Mouse (Mus musculus) hindbrain, embryonic 10.5 days (tissue): ENCODE results near the gene a. TPM values are rescaled to one million over a fixed set of nuclear protein-coding genes. Genes with fewer than 3 reads are reported as not detected.
"Not testable (repeated sequence)": the region's sequence is repeated elsewhere in the genome, so short reads cannot be mapped to it uniquely, and the experiment has no call there.

Experiments
- DNase-seq: peaks from one replicate; pipeline ENCODE4 v3.0.0-alpha.2; 2017; ENCODE audit warnings: low spot score
- H3K27ac ChIP-seq: fragments of 300-500 bp; sonication (generic); 2 replicates; pipeline ENCODE4 v1.5.1; 2016; ENCODE audit warnings: mild to moderate bottlenecking, moderate library complexity
- H3K27me3 ChIP-seq: fragments of 300-500 bp; sonication (generic); 2 replicates; pipeline ENCODE4 v1.6.1; 2016; ENCODE audit warnings: mild to moderate bottlenecking; ENCODE audit not compliant: poor library complexity, insufficient read depth, severe bottlenecking
- H3K36me3 ChIP-seq: fragments of 300-500 bp; sonication (generic); 2 replicates; pipeline ENCODE4 v1.6.1; 2016; ENCODE audit warnings: mild to moderate bottlenecking, moderate library complexity
- H3K4me1 ChIP-seq: fragments of 300-500 bp; sonication (generic); replicated peaks from 2 replicates; pipeline ENCODE4 v1.6.1; 2016; ENCODE audit warnings: mild to moderate bottlenecking
- H3K4me3 ChIP-seq: fragments of 300-500 bp; sonication (generic); 2 replicates; pipeline ENCODE4 v1.5.1; 2016; ENCODE audit warnings: mild to moderate bottlenecking, moderate library complexity
- H3K9me3 ChIP-seq: fragments of 300-500 bp; sonication (generic); 2 replicates; pipeline ENCODE4 v1.6.1; 2016; ENCODE audit warnings: mild to moderate bottlenecking, moderate library complexity
- WGBS: fragments of 180-500 bp; shearing (Covaris S2); methylation state at CpG from one replicate; pipeline ENCODE4 v1.1.7; 2016; 5-methylcytosine and 5-hydroxymethylcytosine counted together
- polyA plus RNA-seq: library from polyadenylated mRNA; unstranded; fragments of >200 nt; fragmentation: Nextera tagmentation; extraction: Ambion mirVana; gene quantifications from 2 replicates; pipeline ENCODE4 v1.2.1, GENCODE M21; 2016

a gene
- polyA plus RNA-seq, 1 experiment from 2014 or later = 1.0 TPM

GRCm38 (mm10) chr2:154920896-154921295 is 129.7 kb downstream of the a start:
- Histone ChIP-seq H3K27ac (no peak overlapping the region), H3K9me3 (no peaks in the 10 kb centered on the region), H3K36me3 (no peaks in the 10 kb centered on the region), H3K4me3 (no peak overlapping the region), H3K27me3 (no peaks in the 10 kb centered on the region), H3K4me1 (peaks cover 3% of the 10 kb centered on the region; the same call in 1 of the 2 replicates)
- DNase-seq = no peak
- 84% methylated on average over 7 of the region's 7 CpGs for WGBS

GRCm38 (mm10) chr2:154922134-154922533 is 130.9 kb downstream of the a start:
- H3K27me3 ChIP-seq, H3K4me1 ChIP-seq, DNase-seq, H3K27ac ChIP-seq, H3K9me3 ChIP-seq, H3K36me3 ChIP-seq, H3K4me3 ChIP-seq: not testable (repeated sequence)
- no CpG with 5 or more reads among the region's 4 CpGs for WGBS

- Histone ChIP-seq H3K4me1 (peaks cover 11% of the 10 kb centered on the region), H3K9me3 (no peaks in the 10 kb centered on the region), H3K36me3 (no peaks in the 10 kb centered on the region), H3K27me3 (no peaks in the 10 kb centered on the region), H3K4me3 (no peak overlapping the region), H3K27ac (no peak overlapping the region)
- DNase-seq = no peak
- WGBS = 56% methylated on average over 7 of the region's 7 CpGs
Observed at GRCm38 (mm10) chr2:154925411-154926031, 134.3 kb downstream of the a start.

- H3K27ac ChIP-seq = no peak overlapping the region
- DNase-seq = no peak
- H3K9me3 ChIP-seq = no peaks in the 10 kb centered on the region
- peaks cover 8% of the 10 kb centered on the region; the same call in 1 of the 2 replicates for H3K4me1 ChIP-seq
- H3K36me3 ChIP-seq = no peaks in the 10 kb centered on the region
- no peaks in the 10 kb centered on the region; the same call in 1 of the 2 replicates for H3K27me3 ChIP-seq
- WGBS = 84% methylated on average over 6 of the region's 6 CpGs
- H3K4me3 ChIP-seq = no peak overlapping the region
Observed at GRCm38 (mm10) chr2:154926843-154927242, 135.6 kb downstream of the a start.

DNA sequence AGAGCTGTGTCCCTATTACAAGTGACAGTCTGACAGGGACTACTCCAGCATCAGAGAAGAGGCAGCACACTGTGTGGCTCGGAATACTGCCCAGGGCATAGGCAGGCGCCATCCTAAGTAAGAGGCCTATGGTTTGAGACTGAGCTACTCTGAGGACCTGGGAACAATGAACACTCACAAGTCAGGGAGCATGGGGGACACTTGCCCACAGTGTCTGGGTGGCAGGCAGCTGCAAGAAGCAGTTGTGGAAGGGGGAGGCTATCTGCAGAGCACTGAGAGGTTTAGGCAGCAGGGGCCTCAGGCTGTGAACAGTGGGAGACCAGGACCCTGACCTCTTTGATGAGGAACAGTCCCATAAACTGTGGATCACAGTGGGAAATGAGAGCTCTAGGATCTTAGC is 137.1 kb downstream of the a start:
- 41% methylated on average over 2 of the region's 2 CpGs for WGBS
- no peak for DNase-seq
- Histone ChIP-seq H3K27me3 (no peaks in the 10 kb centered on the region; the same call in 1 of the 2 replicates), H3K4me1 (peaks cover 8% of the 10 kb centered on the region; the same call in 1 of the 2 replicates), H3K4me3 (no peak overlapping the region), H3K9me3 (no peaks in the 10 kb centered on the region), H3K36me3 (no peaks in the 10 kb centered on the region), H3K27ac (peak overlapping the region; percentile 2)

- 78% methylated on average over 4 of the region's 4 CpGs for whole genome bisulfite sequencing
- no peak overlapping the region for H3K27ac ChIP-seq
- H3K36me3 ChIP-seq = no peaks in the 10 kb centered on the region
- H3K27me3 ChIP-seq = no peaks in the 10 kb centered on the region; the same call in 1 of the 2 replicates
- no peaks in the 10 kb centered on the region for H3K9me3 ChIP-seq
- no peak for DNase-seq
- no peaks in the 10 kb centered on the region for H3K4me1 ChIP-seq
- no peak overlapping the region for H3K4me3 ChIP-seq
Observed at GRCm38 (mm10) chr2:154933884-154934283, 142.7 kb downstream of the a start.

DNA sequence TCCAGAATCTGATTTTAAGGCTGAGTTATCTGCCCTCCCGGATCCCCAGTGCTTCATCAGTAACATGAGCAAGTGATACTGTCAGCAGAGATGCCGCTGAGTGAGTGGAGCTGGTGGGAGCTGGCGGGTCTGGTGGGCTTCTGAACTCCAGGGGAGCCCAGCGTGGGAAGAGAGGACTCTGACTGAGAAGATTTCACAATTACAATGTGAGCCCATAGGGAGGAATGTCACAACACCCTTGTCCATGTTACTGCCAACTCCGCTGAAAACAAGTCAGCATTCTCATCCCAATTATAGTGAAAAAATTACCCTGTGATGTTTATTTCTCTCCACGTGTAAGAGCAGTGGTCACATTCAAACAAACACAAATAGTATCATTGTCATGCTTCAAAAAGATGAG is 144.9 kb downstream of the a start:
- Histone ChIP-seq H3K27ac (no peak overlapping the region), H3K27me3 (no peaks in the 10 kb centered on the region; the same call in 1 of the 2 replicates), H3K36me3 (no peaks in the 10 kb centered on the region), H3K9me3 (no peaks in the 10 kb centered on the region), H3K4me3 (no peak overlapping the region), H3K4me1 (no peaks in the 10 kb centered on the region)
- DNase-seq = no peak
- 70% methylated on average over 6 of the region's 6 CpGs for WGBS

- H3K36me3 ChIP-seq = no peaks in the 10 kb centered on the region
Observed at GRCm38 (mm10) chr2:154936536-154937155, 145.4 kb downstream of the a start.

DNA sequence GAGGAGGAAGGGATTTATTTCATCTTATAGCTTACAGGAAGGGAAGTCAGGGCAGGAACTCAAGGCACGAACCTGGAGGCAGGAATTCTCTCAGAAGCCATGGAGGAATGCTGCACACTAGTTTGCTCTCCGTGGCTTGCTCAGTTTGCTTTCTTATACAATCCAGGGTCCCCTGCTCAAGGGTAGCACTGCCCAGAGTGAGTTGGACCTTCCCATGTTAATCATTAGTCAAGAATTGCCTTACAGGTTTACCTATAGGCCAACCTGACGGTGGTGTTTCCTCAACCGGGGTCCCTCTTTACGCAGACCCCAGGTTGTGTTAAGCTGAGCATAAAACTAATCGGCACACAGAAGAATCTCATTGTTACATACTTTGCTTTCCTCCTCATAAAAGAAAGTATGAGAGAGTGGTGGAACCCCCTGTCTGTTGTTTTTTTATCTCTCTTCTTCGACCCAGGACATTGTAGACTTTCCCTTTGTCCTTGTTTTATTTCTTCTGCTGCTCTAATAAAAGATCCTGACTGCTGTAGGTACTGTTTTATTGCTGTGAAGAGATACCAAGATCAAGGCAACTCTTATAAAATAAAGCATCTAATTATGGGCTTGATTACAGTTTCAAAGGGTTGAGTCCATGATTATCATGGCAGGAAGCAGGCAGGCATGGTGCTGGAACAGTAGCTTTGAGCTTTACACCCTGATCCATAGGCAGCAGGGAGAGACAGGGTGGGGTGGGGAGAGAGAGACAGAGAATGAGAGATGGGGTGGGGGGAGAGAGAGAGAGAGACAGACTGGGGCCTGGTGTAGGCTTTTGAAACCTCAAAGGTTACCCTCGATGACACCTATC is 146.6 kb downstream of the a start:
- Histone ChIP-seq H3K27ac (no peak overlapping the region), H3K27me3 (peaks cover 3% of the 10 kb centered on the region; the same call in 1 of the 2 replicates), H3K4me1 (peaks cover 14% of the 10 kb centered on the region), H3K4me3 (no peak overlapping the region), H3K9me3 (no peaks in the 10 kb centered on the region), H3K36me3 (no peaks in the 10 kb centered on the region)
- no peak for DNase-seq
- 83% methylated on average over 8 of the region's 8 CpGs for WGBS

More at GRCm38 (mm10) chr2:154936536-154937155, 145.4 kb downstream of the a start:
- no peaks in the 10 kb centered on the region for H3K9me3 ChIP-seq
- no peak overlapping the region for H3K4me3 ChIP-seq
- no peak overlapping the region for H3K27ac ChIP-seq
- no peaks in the 10 kb centered on the region; the same call in 1 of the 2 replicates for H3K27me3 ChIP-seq
- DNase-seq = no peak
- WGBS = 82% methylated on average over 11 of the region's 11 CpGs
- H3K4me1 ChIP-seq = peaks cover 5% of the 10 kb centered on the region; the same call in 1 of the 2 replicates

DNA sequence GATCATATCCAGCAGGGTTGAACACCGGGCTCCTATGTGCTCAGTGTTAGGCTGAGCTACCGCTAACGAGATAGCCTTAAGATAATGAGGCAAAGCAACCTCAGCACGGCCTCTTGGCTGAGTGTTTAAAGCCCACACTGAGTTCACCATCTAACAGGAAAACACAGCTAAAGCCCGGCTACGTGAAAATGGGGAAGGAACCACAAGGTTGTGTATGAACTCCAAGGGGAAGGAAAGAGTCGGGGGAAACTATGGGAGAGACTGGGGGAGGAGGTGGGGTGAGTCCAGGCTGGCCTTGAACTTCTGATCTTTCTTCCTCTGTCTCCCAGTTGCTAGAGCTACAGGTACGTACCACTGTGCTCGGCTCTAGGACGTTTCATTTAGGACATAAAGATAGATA is 150.8 kb downstream of the a start:
- Histone ChIP-seq H3K9me3 (no peaks in the 10 kb centered on the region), H3K27me3 (peaks cover 7% of the 10 kb centered on the region; the same call in 1 of the 2 replicates), H3K27ac (no peak overlapping the region), H3K4me3 (no peak overlapping the region), H3K4me1 (peaks cover 17% of the 10 kb centered on the region), H3K36me3 (no peaks in the 10 kb centered on the region)
- WGBS = 84% methylated on average over 10 of the region's 10 CpGs
- no peak for DNase-seq

- Histone ChIP-seq H3K27me3 (peaks cover 7% of the 10 kb centered on the region; the same call in 1 of the 2 replicates), H3K4me1 (peaks cover 17% of the 10 kb centered on the region), H3K4me3 (peak overlapping the region; percentile 25; the same call in 1 of the 2 replicates), H3K36me3 (no peaks in the 10 kb centered on the region), H3K9me3 (no peaks in the 10 kb centered on the region), H3K27ac (no peak overlapping the region)
- DNase-seq = peak; percentile 21
- 41% methylated on average over 11 of the region's 11 CpGs for WGBS
Observed at GRCm38 (mm10) chr2:154942546-154942945, 151.3 kb downstream of the a start.

DNA sequence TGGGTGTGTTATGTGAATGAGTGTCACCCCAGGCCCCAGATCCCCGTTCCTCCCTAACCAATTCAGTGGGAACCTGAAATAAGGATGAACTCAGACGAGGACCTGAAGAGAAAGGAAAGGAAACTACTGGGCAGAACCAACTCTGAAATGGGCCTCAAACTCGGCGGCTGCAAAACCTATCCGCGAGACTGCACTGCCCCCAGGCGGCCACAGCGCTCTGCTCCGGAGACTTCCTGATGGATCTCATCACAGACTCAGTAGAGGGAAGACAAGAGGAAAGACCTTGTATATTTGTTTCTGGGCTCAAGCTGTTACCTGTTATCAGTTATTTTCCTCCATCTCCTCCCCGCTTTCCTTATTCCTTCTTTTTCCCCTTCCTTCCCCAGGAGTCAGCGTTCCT is 151.9 kb downstream of the a start:
- no peaks in the 10 kb centered on the region for H3K36me3 ChIP-seq
- H3K4me3 ChIP-seq = peak overlapping the region; percentile 25; the same call in 1 of the 2 replicates
- peaks cover 17% of the 10 kb centered on the region for H3K4me1 ChIP-seq
- no peak overlapping the region for H3K27ac ChIP-seq
- peak; percentile 77 for DNase-seq
- 9% methylated on average over 11 of the region's 11 CpGs for WGBS
- H3K27me3 ChIP-seq = peaks cover 7% of the 10 kb centered on the region; the same call in 1 of the 2 replicates
- H3K9me3 ChIP-seq = no peaks in the 10 kb centered on the region
